Comparison of ENCODE assay signal across 27 mouse cellular contexts in the genomic region with DNA sequence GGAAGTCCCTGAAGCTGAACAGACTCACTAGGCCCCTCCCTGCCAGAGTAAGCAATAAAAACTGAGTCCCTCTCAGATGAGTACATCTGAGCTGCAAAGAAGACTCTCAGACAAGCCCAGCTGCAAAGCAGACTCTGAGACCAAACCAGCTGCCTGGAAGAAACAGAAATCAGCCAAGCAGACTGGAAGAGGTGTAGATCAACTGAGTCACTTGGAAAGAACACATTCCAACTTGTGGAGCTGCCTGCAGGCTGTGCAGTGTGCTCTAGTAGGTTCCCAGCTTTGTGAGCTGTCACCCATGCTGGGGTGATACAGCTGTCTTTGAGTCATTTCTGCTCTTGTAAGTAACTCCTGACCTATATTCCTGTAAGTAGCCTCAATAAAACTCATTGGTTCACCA. TPM values are rescaled to one million over a fixed set of nuclear protein-coding genes. Genes with fewer than 3 reads are reported as not detected.
"Had no signal": no experiment of that assay in that cellular context is flagged by ENCODE, and none has a peak within 500 bp of the region (broad histone marks: within the 10 kb centered on the region; RNA-seq: fewer than 3 reads in every experiment).

No protein-coding gene starts in this region.

- H3K4me1 ChIP-seq: hindbrain, embryonic 12.5 days; intestine, embryonic 15.5 days; limb, embryonic 12.5 days had no signal

- H3K36me3 ChIP-seq: hindbrain, embryonic 10.5 days; hindbrain, embryonic 12.5 days; intestine, embryonic 15.5 days; limb, embryonic 10.5 days; limb, embryonic 12.5 days; liver, embryonic 12.5 days had no signal

- H3K4me3 ChIP-seq: gastrocnemius, adult 2 months; heart, adult 2 months; hindbrain, embryonic 10.5 days; hindbrain, embryonic 12.5 days; intestine, embryonic 15.5 days; layer of hippocampus, adult 2 months; left cerebral cortex, adult 2 months; limb, embryonic 10.5 days; limb, embryonic 12.5 days; liver, embryonic 12.5 days had no signal

- H3K27ac ChIP-seq: gastrocnemius, adult 2 months; heart, adult 2 months; hindbrain, embryonic 10.5 days; hindbrain, embryonic 12.5 days; hindbrain, embryonic 14.5 days; intestine, embryonic 15.5 days; layer of hippocampus, adult 2 months; left cerebral cortex, adult 2 months; limb, embryonic 10.5 days; limb, embryonic 12.5 days; liver, embryonic 12.5 days; liver, embryonic 14.5 days had no signal

- H3K27me3 ChIP-seq: hindbrain, embryonic 12.5 days; intestine, embryonic 15.5 days had no signal

- ATAC-seq: hindbrain, embryonic 16.5 days; inflammation-experienced regulatory T-cells, adult 6 months; intestine, embryonic 15.5 days; intestine, postnatal 0 days; liver, embryonic 12.5 days had no signal

- DNase-seq: gastrocnemius, adult 2 months; gastrocnemius, postnatal 10 days; gastrocnemius, postnatal 25 days; heart, adult 2 months; heart, postnatal 10 days; heart, postnatal 4 days; kidney, adult 18-20 months; kidney, adult 8-10 months; kidney, postnatal 10 days; kidney, postnatal 25 days; kidney, postnatal 4 days; liver had no signal

RNA-seq across cellular contexts. Expression of a gene that starts 8.4 kb away (rescaled TPM):
- polyA plus RNA-seq: heart, embryonic 11.5 days; heart, embryonic 14.5 days; liver, embryonic 12.5 days; liver, embryonic 14.5 days had no signal
